Mouse (Mus musculus): ENCODE results near the gene Plxna2. TPM values are rescaled to one million over a fixed set of nuclear protein-coding genes. Genes with fewer than 3 reads are reported as not detected.

The Plxna2 gene
- polyA plus RNA-seq, 1 experiment: 1.6 TPM

GRCm38 (mm10) chr1:194746332-194747249 lies 128.6 kb downstream of the Plxna2 start:
- Histone ChIP-seq H3K27me3 (ENCODE audit: control insufficient read depth, insufficient read depth, low read length, poor library complexity, severe bottlenecking) (no peaks in the 10 kb centered on the region), H3K27ac (ENCODE audit: insufficient read depth, low read length) (peak overlapping the region; percentile 31; the same call in 1 of the 2 replicates), H3K4me1 (ENCODE audit: control insufficient read depth, insufficient read depth, low read length) (peaks cover 3% of the 10 kb centered on the region), H3K9me3 (replicated peaks; ENCODE audit: control insufficient read depth, insufficient read depth, low read length, poor library complexity, severe bottlenecking) (no peaks in the 10 kb centered on the region), H3K9ac (ENCODE audit: low read depth, poor library complexity, severe bottlenecking) (no peak overlapping the region), H3K36me3 (ENCODE audit: control insufficient read depth, insufficient read depth, low read length, poor library complexity, severe bottlenecking) (no peaks in the 10 kb centered on the region), H3K4me3 (ENCODE audit: low read depth, low read length) (no peak overlapping the region)
- no peak for TF ChIP-seq POLR2A (IDR thresholded peaks at IDR 0.05; ENCODE audit: insufficient read depth, low read length)

DNA sequence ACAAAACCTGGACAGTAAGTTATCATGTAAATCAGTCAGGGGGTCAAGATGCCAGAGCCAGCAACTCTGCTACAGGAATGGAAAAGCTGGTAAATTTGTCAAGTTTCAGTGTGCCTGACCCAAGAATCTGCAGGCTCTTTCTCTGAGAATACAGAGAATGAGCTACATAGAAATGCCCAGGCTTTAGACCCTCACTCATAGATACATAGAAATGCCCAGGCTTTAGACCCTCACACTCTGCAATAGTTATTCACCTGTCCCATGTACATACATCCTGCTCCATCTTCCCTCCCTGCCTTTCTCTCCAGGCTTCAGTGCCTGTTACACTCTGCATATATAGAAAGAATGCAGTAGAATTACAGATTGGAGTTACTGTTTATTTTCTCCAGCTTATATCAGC lies 129.2 kb downstream of the Plxna2 start:
- Histone ChIP-seq H3K4me1 (ENCODE audit: control insufficient read depth, insufficient read depth, low read length) (peaks cover 3% of the 10 kb centered on the region), H3K9ac (ENCODE audit: low read depth, poor library complexity, severe bottlenecking) (no peak overlapping the region), H3K27ac (ENCODE audit: insufficient read depth, low read length) (no peak overlapping the region), H3K27me3 (ENCODE audit: control insufficient read depth, insufficient read depth, low read length, poor library complexity, severe bottlenecking) (no peaks in the 10 kb centered on the region), H3K36me3 (ENCODE audit: control insufficient read depth, insufficient read depth, low read length, poor library complexity, severe bottlenecking) (no peaks in the 10 kb centered on the region), H3K4me3 (ENCODE audit: low read depth, low read length) (no peak overlapping the region), H3K9me3 (replicated peaks; ENCODE audit: control insufficient read depth, insufficient read depth, low read length, poor library complexity, severe bottlenecking) (no peaks in the 10 kb centered on the region)
- TF ChIP-seq EP300 (IDR thresholded peaks at IDR 0.05; ENCODE audit: insufficient read depth, low read depth, low read length): no peak
- TF ChIP-seq POLR2A (IDR thresholded peaks at IDR 0.05; ENCODE audit: insufficient read depth, low read length): no peak
- no peak for TF ChIP-seq CTCF (IDR thresholded peaks at IDR 0.05; ENCODE audit: low read depth, low read length)

- H3K9ac ChIP-seq (ENCODE audit: low read depth, poor library complexity, severe bottlenecking): no peak overlapping the region
- no peak overlapping the region for H3K27ac ChIP-seq (ENCODE audit: insufficient read depth, low read length)
- H3K9me3 ChIP-seq (replicated peaks; ENCODE audit: control insufficient read depth, insufficient read depth, low read length, poor library complexity, severe bottlenecking): no peaks in the 10 kb centered on the region
- H3K4me3 ChIP-seq (ENCODE audit: low read depth, low read length): no peak overlapping the region
- no peaks in the 10 kb centered on the region for H3K27me3 ChIP-seq (ENCODE audit: control insufficient read depth, insufficient read depth, low read length, poor library complexity, severe bottlenecking)
- no peaks in the 10 kb centered on the region for H3K4me1 ChIP-seq (ENCODE audit: control insufficient read depth, insufficient read depth, low read length)
- H3K36me3 ChIP-seq (ENCODE audit: control insufficient read depth, insufficient read depth, low read length, poor library complexity, severe bottlenecking): no peaks in the 10 kb centered on the region
- no peak for TF ChIP-seq CTCF (IDR thresholded peaks at IDR 0.05; ENCODE audit: low read depth, low read length)
- TF ChIP-seq EP300 (IDR thresholded peaks at IDR 0.05; ENCODE audit: insufficient read depth, low read depth, low read length): no peak
- TF ChIP-seq POLR2A (IDR thresholded peaks at IDR 0.05; ENCODE audit: insufficient read depth, low read length): no peak
Measured at GRCm38 (mm10) chr1:194753168-194753567, 135.2 kb downstream of the Plxna2 start.

- no peaks in the 10 kb centered on the region for H3K36me3 ChIP-seq (ENCODE audit: control insufficient read depth, insufficient read depth, low read length, poor library complexity, severe bottlenecking)
Measured at GRCm38 (mm10) chr1:194756001-194756400, 138.0 kb downstream of the Plxna2 start.

GRCm38 (mm10) chr1:194756409-194756808 lies 138.4 kb downstream of the Plxna2 start:
- H3K4me1 ChIP-seq (ENCODE audit: control insufficient read depth, insufficient read depth, low read length): no peaks in the 10 kb centered on the region
- H3K27me3 ChIP-seq (ENCODE audit: control insufficient read depth, insufficient read depth, low read length, poor library complexity, severe bottlenecking): no peaks in the 10 kb centered on the region
- H3K4me3 ChIP-seq (ENCODE audit: low read depth, low read length): no peak overlapping the region
- no peak overlapping the region for H3K27ac ChIP-seq (ENCODE audit: insufficient read depth, low read length)
- no peaks in the 10 kb centered on the region for H3K36me3 ChIP-seq (ENCODE audit: control insufficient read depth, insufficient read depth, low read length, poor library complexity, severe bottlenecking)
- no peaks in the 10 kb centered on the region for H3K9me3 ChIP-seq (replicated peaks; ENCODE audit: control insufficient read depth, insufficient read depth, low read length, poor library complexity, severe bottlenecking)
- TF ChIP-seq CTCF (IDR thresholded peaks at IDR 0.05; ENCODE audit: low read depth, low read length) (no peak), EP300 (IDR thresholded peaks at IDR 0.05; ENCODE audit: insufficient read depth, low read depth, low read length) (no peak), POLR2A (IDR thresholded peaks at IDR 0.05; ENCODE audit: insufficient read depth, low read length) (no peak)
- no peak overlapping the region for H3K9ac ChIP-seq (ENCODE audit: low read depth, poor library complexity, severe bottlenecking)

More at GRCm38 (mm10) chr1:194756001-194756400, 138.0 kb downstream of the Plxna2 start:
- no peaks in the 10 kb centered on the region for H3K4me1 ChIP-seq (ENCODE audit: control insufficient read depth, insufficient read depth, low read length)
- H3K27ac ChIP-seq (ENCODE audit: insufficient read depth, low read length): no peak overlapping the region
- no peak overlapping the region for H3K4me3 ChIP-seq (ENCODE audit: low read depth, low read length)
- H3K27me3 ChIP-seq (ENCODE audit: control insufficient read depth, insufficient read depth, low read length, poor library complexity, severe bottlenecking): no peaks in the 10 kb centered on the region
- H3K9me3 ChIP-seq (replicated peaks; ENCODE audit: control insufficient read depth, insufficient read depth, low read length, poor library complexity, severe bottlenecking): no peaks in the 10 kb centered on the region
- no peak for TF ChIP-seq CTCF (IDR thresholded peaks at IDR 0.05; ENCODE audit: low read depth, low read length)
- TF ChIP-seq EP300 (IDR thresholded peaks at IDR 0.05; ENCODE audit: insufficient read depth, low read depth, low read length): no peak
- no peak for TF ChIP-seq POLR2A (IDR thresholded peaks at IDR 0.05; ENCODE audit: insufficient read depth, low read length)
- no peak overlapping the region for H3K9ac ChIP-seq (ENCODE audit: low read depth, poor library complexity, severe bottlenecking)

DNA sequence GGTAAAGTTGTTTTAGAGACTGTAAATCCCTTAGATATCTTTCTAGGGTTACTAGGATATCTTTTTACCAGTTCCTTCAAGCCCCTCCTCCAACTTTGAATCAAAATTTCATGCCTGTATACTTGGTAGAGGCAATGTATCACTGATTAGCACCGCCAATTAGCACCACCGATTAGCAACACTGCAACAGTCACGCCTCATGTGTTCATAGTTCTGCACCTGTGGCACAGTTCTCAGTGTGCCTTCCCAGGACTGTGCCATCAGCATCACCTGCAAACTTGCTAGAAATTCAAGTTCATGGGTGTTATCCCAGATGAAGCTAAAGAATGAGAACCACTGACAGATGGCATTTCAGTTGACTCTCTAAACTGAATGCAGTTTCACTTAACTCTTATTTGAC lies 138.8 kb downstream of the Plxna2 start:
- Histone ChIP-seq H3K27ac (ENCODE audit: insufficient read depth, low read length) (no peak overlapping the region), H3K36me3 (ENCODE audit: control insufficient read depth, insufficient read depth, low read length, poor library complexity, severe bottlenecking) (no peaks in the 10 kb centered on the region), H3K4me1 (ENCODE audit: control insufficient read depth, insufficient read depth, low read length) (no peaks in the 10 kb centered on the region), H3K4me3 (ENCODE audit: low read depth, low read length) (no peak overlapping the region), H3K9ac (ENCODE audit: low read depth, poor library complexity, severe bottlenecking) (no peak overlapping the region), H3K9me3 (replicated peaks; ENCODE audit: control insufficient read depth, insufficient read depth, low read length, poor library complexity, severe bottlenecking) (no peaks in the 10 kb centered on the region), H3K27me3 (ENCODE audit: control insufficient read depth, insufficient read depth, low read length, poor library complexity, severe bottlenecking) (no peaks in the 10 kb centered on the region)
- TF ChIP-seq POLR2A (IDR thresholded peaks at IDR 0.05; ENCODE audit: insufficient read depth, low read length) (no peak), CTCF (IDR thresholded peaks at IDR 0.05; ENCODE audit: low read depth, low read length) (no peak), EP300 (IDR thresholded peaks at IDR 0.05; ENCODE audit: insufficient read depth, low read depth, low read length) (no peak)
